Mouse (Mus musculus) regulatory T cell (primary cell): ENCODE data around the gene Olfr1200.

Source experiments
- in situ Hi-C: fragments of 300-600 bp; cut with MboI, MseI; formaldehyde crosslinking; loops from one replicate; pipeline ENCODE4 v1.15.1; 2025; ENCODE audit warnings: high pct_unique_total_duplicates

Olfr1200 gene

GRCm38 (mm10) chr2:88770388-88770787, at the start of gene Olfr1200:
Gene Olfr1200, minus strand, starts transcription at chr2:88770488.
- in situ Hi-C loops: no loop called here

GRCm38 (mm10) chr2:88814196-88814595, 43.9 kb upstream of the Olfr1200 start, which contains the start of gene Olfr1202:
Gene Olfr1202, plus strand, starts transcription at chr2:88814496.
- in situ Hi-C loops: no loop called here

GRCm38 (mm10) chr2:88792736-88793135, 22.4 kb upstream of the Olfr1200 start, which contains the start of gene Olfr1201:
Gene Olfr1201, plus strand, starts transcription at chr2:88793036.
- in situ Hi-C loops: no loop called here

GRCm38 (mm10) chr2:88760369-88760768, 9.9 kb downstream of the Olfr1200 start, which contains the start of gene Olfr1199:
Gene Olfr1199, minus strand, starts transcription at chr2:88760469.
- in situ Hi-C loops: no loop called here

GRCm38 (mm10) chr2:88751270-88751669, 19.0 kb downstream of the Olfr1200 start, which contains the start of gene Olfr1198:
Gene Olfr1198, minus strand, starts transcription at chr2:88751370.
- in situ Hi-C loops: no loop called here

- in situ Hi-C loops: no loop called here
Observed at GRCm38 (mm10) chr2:88743379-88743778, 26.9 kb downstream of the Olfr1200 start.

GRCm38 (mm10) chr2:88732266-88732665, 38.0 kb downstream of the Olfr1200 start, which contains the start of gene Olfr1197:
Gene Olfr1197, minus strand, starts transcription at chr2:88732366.
- in situ Hi-C loops: no loop called here
